Mouse (Mus musculus) frontal cortex, adult (tissue): ENCODE results near the gene Dnajc16.
"Not testable (repeated sequence)": the region's sequence is repeated elsewhere in the genome, so short reads cannot be mapped to it uniquely, and the experiment has no call there.

Source experiments
- ATAC-seq: cut with Nextera tagmentation; 2 replicates; pipeline ENCODE4 v1.9.2; 2017; ENCODE audit warnings: mild to moderate bottlenecking, moderate library complexity, mixed read lengths; ENCODE audit not compliant: low TSS enrichment

Dnajc16 gene

GRCm38 (mm10) chr4:141796954-141797353 lies 6.2 kb upstream of the Dnajc16 start:
- no peak for ATAC-seq

- no peak for ATAC-seq
Observed at GRCm38 (mm10) chr4:141796356-141796755, 5.6 kb upstream of the Dnajc16 start.

GRCm38 (mm10) chr4:141794152-141794535 lies 3.4 kb upstream of the Dnajc16 start:
- ATAC-seq, result no peak

GRCm38 (mm10) chr4:141793282-141794151 lies 2.8 kb upstream of the Dnajc16 start, which contains the start of gene Casp9:
Casp9 (plus strand) TSS chr4:141793612.
- peak; percentile 74 for ATAC-seq

- ATAC-seq, result 0 out of 2 replicates have a peak, but pooled peaks have one; percentile 0
Observed at GRCm38 (mm10) chr4:141792554-141793281, 2.0 kb upstream of the Dnajc16 start.

- no peak for ATAC-seq
Observed at GRCm38 (mm10) chr4:141791951-141792350, 1.2 kb upstream of the Dnajc16 start.

GRCm38 (mm10) chr4:141791486-141791885 lies 755 bp upstream of the Dnajc16 start:
- no peak for ATAC-seq

- ATAC-seq, result no peak
Observed at GRCm38 (mm10) chr4:141789564-141790218, 1.0 kb downstream of the Dnajc16 start.

GRCm38 (mm10) chr4:141787462-141787861 lies 3.3 kb downstream of the Dnajc16 start:
- ATAC-seq, result no peak

- ATAC-seq, result no peak
Observed at GRCm38 (mm10) chr4:141787046-141787445, 3.7 kb downstream of the Dnajc16 start.

- no peak for ATAC-seq
Observed at GRCm38 (mm10) chr4:141786141-141786540, 4.6 kb downstream of the Dnajc16 start.

GRCm38 (mm10) chr4:141784835-141785234 lies 5.9 kb downstream of the Dnajc16 start:
- peak; percentile 63 for ATAC-seq

- no peak for ATAC-seq
Observed at GRCm38 (mm10) chr4:141781201-141781985, 9.3 kb downstream of the Dnajc16 start.

- peak; percentile 73 for ATAC-seq
Observed at GRCm38 (mm10) chr4:141779828-141780227, 10.9 kb downstream of the Dnajc16 start.

GRCm38 (mm10) chr4:141773019-141773418 lies 17.7 kb downstream of the Dnajc16 start:
- ATAC-seq, result not testable (repeated sequence)

- no peak for ATAC-seq
Observed at GRCm38 (mm10) chr4:141771823-141772222, 18.9 kb downstream of the Dnajc16 start.

GRCm38 (mm10) chr4:141769501-141770160 lies 21.1 kb downstream of the Dnajc16 start:
- ATAC-seq, result no peak

- ATAC-seq, result peak; percentile 46; the same call in 1 of the 2 replicates
Observed at GRCm38 (mm10) chr4:141767353-141768036, 23.2 kb downstream of the Dnajc16 start.

GRCm38 (mm10) chr4:141766668-141767352 lies 23.9 kb downstream of the Dnajc16 start:
- peak; percentile 41; the same call in 1 of the 2 replicates for ATAC-seq

GRCm38 (mm10) chr4:141766316-141766667 lies 24.4 kb downstream of the Dnajc16 start:
- peak; percentile 47; the same call in 1 of the 2 replicates for ATAC-seq
